Mouse (Mus musculus) liver, embryonic 14.5 days (tissue): ENCODE data around the gene Efcab12.

Experiments used
- CTCF ChIP-seq: IDR thresholded peaks from 2 replicates; pipeline ENCODE4 v1.5.1; 2016; ENCODE audit warnings: antibody characterized with exemption, low read depth, control low read depth
- EP300 ChIP-seq: IDR thresholded peaks from 2 replicates; pipeline ENCODE4 v1.6.1; 2016; ENCODE audit warnings: antibody characterized with exemption, low read depth

- no peak for TF ChIP-seq EP300
- TF ChIP-seq CTCF: peak; percentile 71
Measured at GRCm38 (mm10) chr6:115854432-115854831, 16.2 kb upstream of the Efcab12 start.
